Mouse (Mus musculus): ENCODE results near the gene Dctpp1. TPM values are rescaled to one million over a fixed set of nuclear protein-coding genes. Genes with fewer than 3 reads are reported as not detected.
"Not testable (repeated sequence)": the region's sequence is repeated elsewhere in the genome, so short reads cannot be mapped to it uniquely, and the experiment has no call there.

The Dctpp1 gene
- polyA plus RNA-seq, 1 experiment from 2014 or later: 266 TPM

- peak overlapping the region; percentile 76 for H3K9ac ChIP-seq (ENCODE audit: low read depth, low read length)
- WGBS: 68% methylated on average over 8 of the region's 8 CpGs
- H3K27ac ChIP-seq (ENCODE audit: low read depth, low read length): no peak overlapping the region
- H3K4me1 ChIP-seq (replicated peaks; ENCODE audit: control insufficient read depth, insufficient read depth, low read length): peaks cover 42% of the 10 kb centered on the region
- peaks cover 13% of the 10 kb centered on the region for H3K36me3 ChIP-seq (ENCODE audit: control insufficient read depth, insufficient read depth, low read length)
- no peaks in the 10 kb centered on the region; the same call in 1 of the 2 replicates for H3K9me3 ChIP-seq (ENCODE audit: control insufficient read depth, low read length)
- H3K4me2 ChIP-seq: peak overlapping the region; percentile 82
- H3K27me3 ChIP-seq (replicated peaks; ENCODE audit: control insufficient read depth, insufficient read depth, low read length): no peaks in the 10 kb centered on the region
- ATAC-seq (replicated peaks; ENCODE audit: low FRiP score) (no peak), DNase-seq (ENCODE audit: low spot score) (no peak)
- H3K4me3 ChIP-seq (ENCODE audit: low read depth, low read length): peak overlapping the region; percentile 74
These were observed 1.2 kb downstream of the Dctpp1 start for GRCm38 (mm10) chr7:127259186-127259905.

GRCm38 (mm10) chr7:127256518-127256917, 4.0 kb downstream of the Dctpp1 start:
- Histone ChIP-seq H3K27me3 (replicated peaks; ENCODE audit: control insufficient read depth, insufficient read depth, low read length) (no peaks in the 10 kb centered on the region), H3K9ac (ENCODE audit: low read depth, low read length) (no peak overlapping the region), H3K4me3 (ENCODE audit: low read depth, low read length) (no peak overlapping the region), H3K36me3 (ENCODE audit: control insufficient read depth, insufficient read depth, low read length) (peaks cover 13% of the 10 kb centered on the region), H3K27ac (ENCODE audit: low read depth, low read length) (no peak overlapping the region), H3K4me2 (no peak overlapping the region), H3K4me1 (replicated peaks; ENCODE audit: control insufficient read depth, insufficient read depth, low read length) (peaks cover 43% of the 10 kb centered on the region), H3K9me3 (ENCODE audit: control insufficient read depth, low read length) (no peaks in the 10 kb centered on the region)
- DNase-seq (ENCODE audit: low spot score) (no peak), ATAC-seq (replicated peaks; ENCODE audit: low FRiP score) (no peak)
- whole genome bisulfite sequencing: 81% methylated on average over 5 of the region's 5 CpGs

GRCm38 (mm10) chr7:127255965-127256364, 4.5 kb downstream of the Dctpp1 start:
- 69% methylated on average over 2 of the region's 2 CpGs for whole genome bisulfite sequencing
- Histone ChIP-seq H3K4me2 (no peak overlapping the region), H3K9ac (ENCODE audit: low read depth, low read length) (no peak overlapping the region), H3K4me3 (ENCODE audit: low read depth, low read length) (no peak overlapping the region), H3K36me3 (ENCODE audit: control insufficient read depth, insufficient read depth, low read length) (peaks cover 13% of the 10 kb centered on the region), H3K27me3 (replicated peaks; ENCODE audit: control insufficient read depth, insufficient read depth, low read length) (no peaks in the 10 kb centered on the region), H3K9me3 (ENCODE audit: control insufficient read depth, low read length) (no peaks in the 10 kb centered on the region), H3K4me1 (replicated peaks; ENCODE audit: control insufficient read depth, insufficient read depth, low read length) (peaks cover 37% of the 10 kb centered on the region), H3K27ac (ENCODE audit: low read depth, low read length) (peak overlapping the region; percentile 34; the same call in 1 of the 2 replicates)
- ATAC-seq (replicated peaks; ENCODE audit: low FRiP score) (no peak), DNase-seq (ENCODE audit: low spot score) (no peak)

- ATAC-seq (replicated peaks; ENCODE audit: low FRiP score) (no peak), DNase-seq (ENCODE audit: low spot score) (no peak)
- Histone ChIP-seq H3K4me1 (replicated peaks; ENCODE audit: control insufficient read depth, insufficient read depth, low read length) (peaks cover 37% of the 10 kb centered on the region), H3K9me3 (ENCODE audit: control insufficient read depth, low read length) (no peaks in the 10 kb centered on the region), H3K36me3 (ENCODE audit: control insufficient read depth, insufficient read depth, low read length) (peaks cover 13% of the 10 kb centered on the region), H3K4me2 (peak overlapping the region; percentile 87), H3K27me3 (replicated peaks; ENCODE audit: control insufficient read depth, insufficient read depth, low read length) (no peaks in the 10 kb centered on the region), H3K9ac (ENCODE audit: low read depth, low read length) (peak overlapping the region; percentile 75), H3K4me3 (ENCODE audit: low read depth, low read length) (peak overlapping the region; percentile 49), H3K27ac (ENCODE audit: low read depth, low read length) (peak overlapping the region; percentile 88)
- WGBS: 18% methylated on average over 4 of the region's 4 CpGs
These were observed 5.5 kb downstream of the Dctpp1 start for GRCm38 (mm10) chr7:127255008-127255407.

GRCm38 (mm10) chr7:127253821-127254769, 6.4 kb downstream of the Dctpp1 start:
- Histone ChIP-seq H3K4me3 (ENCODE audit: low read depth, low read length) (peak overlapping the region; percentile 49), H3K9me3 (ENCODE audit: control insufficient read depth, low read length) (no peaks in the 10 kb centered on the region), H3K4me2 (peak overlapping the region; percentile 87), H3K4me1 (replicated peaks; ENCODE audit: control insufficient read depth, insufficient read depth, low read length) (peaks cover 32% of the 10 kb centered on the region), H3K27me3 (replicated peaks; ENCODE audit: control insufficient read depth, insufficient read depth, low read length) (no peaks in the 10 kb centered on the region), H3K9ac (ENCODE audit: low read depth, low read length) (peak overlapping the region; percentile 75), H3K27ac (ENCODE audit: low read depth, low read length) (peak overlapping the region; percentile 88), H3K36me3 (ENCODE audit: control insufficient read depth, insufficient read depth, low read length) (peaks cover 13% of the 10 kb centered on the region)
- DNase-seq (ENCODE audit: low spot score): peak; percentile 88
- under 1% methylated on average over 131 of the region's 136 CpGs for WGBS
- ATAC-seq (replicated peaks; ENCODE audit: low FRiP score): peak; percentile 89

- peak overlapping the region; percentile 49 for H3K4me3 ChIP-seq (ENCODE audit: low read depth, low read length)
- peaks cover 26% of the 10 kb centered on the region for H3K4me1 ChIP-seq (replicated peaks; ENCODE audit: control insufficient read depth, insufficient read depth, low read length)
- peaks cover 14% of the 10 kb centered on the region for H3K36me3 ChIP-seq (ENCODE audit: control insufficient read depth, insufficient read depth, low read length)
- ATAC-seq (replicated peaks; ENCODE audit: low FRiP score) (no peak), DNase-seq (ENCODE audit: low spot score) (no peak)
- H3K4me2 ChIP-seq: peak overlapping the region; percentile 87
- H3K9ac ChIP-seq (ENCODE audit: low read depth, low read length): peak overlapping the region; percentile 75
- peak overlapping the region; percentile 88 for H3K27ac ChIP-seq (ENCODE audit: low read depth, low read length)
- WGBS: 77% methylated on average over 6 of the region's 6 CpGs
- H3K9me3 ChIP-seq (ENCODE audit: control insufficient read depth, low read length): no peaks in the 10 kb centered on the region
- no peaks in the 10 kb centered on the region for H3K27me3 ChIP-seq (replicated peaks; ENCODE audit: control insufficient read depth, insufficient read depth, low read length)
These were observed 7.2 kb downstream of the Dctpp1 start for GRCm38 (mm10) chr7:127253341-127253740.

GRCm38 (mm10) chr7:127252414-127252813, 8.1 kb downstream of the Dctpp1 start:
- 81% methylated on average over 2 of the region's 2 CpGs for WGBS
- Histone ChIP-seq H3K27me3 (replicated peaks; ENCODE audit: control insufficient read depth, insufficient read depth, low read length) (no peaks in the 10 kb centered on the region), H3K27ac (ENCODE audit: low read depth, low read length) (peak overlapping the region; percentile 32; the same call in 1 of the 2 replicates), H3K4me2 (no peak overlapping the region), H3K4me1 (replicated peaks; ENCODE audit: control insufficient read depth, insufficient read depth, low read length) (peaks cover 26% of the 10 kb centered on the region), H3K9me3 (ENCODE audit: control insufficient read depth, low read length) (no peaks in the 10 kb centered on the region), H3K4me3 (ENCODE audit: low read depth, low read length) (no peak overlapping the region), H3K9ac (ENCODE audit: low read depth, low read length) (no peak overlapping the region), H3K36me3 (ENCODE audit: control insufficient read depth, insufficient read depth, low read length) (peaks cover 13% of the 10 kb centered on the region)
- ATAC-seq (replicated peaks; ENCODE audit: low FRiP score) (no peak), DNase-seq (ENCODE audit: low spot score) (no peak)

- H3K27ac ChIP-seq (ENCODE audit: low read depth, low read length); H3K4me3 ChIP-seq (ENCODE audit: low read depth, low read length); H3K4me2 ChIP-seq; H3K9ac ChIP-seq (ENCODE audit: low read depth, low read length); H3K9me3 ChIP-seq (ENCODE audit: control insufficient read depth, low read length); ATAC-seq (replicated peaks; ENCODE audit: low FRiP score); DNase-seq (ENCODE audit: low spot score); H3K27me3 ChIP-seq (replicated peaks; ENCODE audit: control insufficient read depth, insufficient read depth, low read length): not testable (repeated sequence)
- H3K36me3 ChIP-seq (ENCODE audit: control insufficient read depth, insufficient read depth, low read length): peaks cover 12% of the 10 kb centered on the region
- WGBS: 89% methylated on average over 8 of the region's 8 CpGs
- peaks cover 33% of the 10 kb centered on the region for H3K4me1 ChIP-seq (replicated peaks; ENCODE audit: control insufficient read depth, insufficient read depth, low read length)
These were observed 10.0 kb downstream of the Dctpp1 start for GRCm38 (mm10) chr7:127250511-127250910.

All from liver, embryonic 11.5 days (tissue).